Mouse (Mus musculus): ENCODE measurements around the gene Ano2.

Ano2 gene

GRCm38 (mm10) chr6:125743203-125744100 is 53.2 kb downstream of the Ano2 start:
- no peak for DNase-seq (ENCODE audit: low read depth, low spot score)

GRCm38 (mm10) chr6:125747322-125747930 is 57.2 kb downstream of the Ano2 start:
- no peak for DNase-seq (ENCODE audit: low read depth, low spot score)

- DNase-seq (ENCODE audit: low read depth, low spot score) = no peak
These were observed 58.4 kb downstream of the Ano2 start for GRCm38 (mm10) chr6:125748646-125749045.

GRCm38 (mm10) chr6:125762851-125763519 is 72.8 kb downstream of the Ano2 start:
- no peak for DNase-seq (ENCODE audit: low read depth, low spot score)

GRCm38 (mm10) chr6:125773256-125773655 is 83.0 kb downstream of the Ano2 start:
- DNase-seq (ENCODE audit: low read depth, low spot score) = no peak

- DNase-seq (ENCODE audit: low read depth, low spot score) = no peak
These were observed 86.1 kb downstream of the Ano2 start for GRCm38 (mm10) chr6:125776291-125776690.

GRCm38 (mm10) chr6:125802954-125803353 is 112.7 kb downstream of the Ano2 start:
- no peak for DNase-seq (ENCODE audit: low read depth, low spot score)

GRCm38 (mm10) chr6:125803364-125804011 is 113.3 kb downstream of the Ano2 start:
- peak; percentile 13 for DNase-seq (ENCODE audit: low read depth, low spot score)

- DNase-seq (ENCODE audit: low read depth, low spot score) = no peak
These were observed 118.9 kb downstream of the Ano2 start for GRCm38 (mm10) chr6:125808996-125809649.

- DNase-seq (ENCODE audit: low read depth, low spot score) = no peak
These were observed 121.2 kb downstream of the Ano2 start for GRCm38 (mm10) chr6:125811395-125811794.

GRCm38 (mm10) chr6:125838121-125838520 is 147.9 kb downstream of the Ano2 start:
- DNase-seq (ENCODE audit: low read depth, low spot score) = no peak

GRCm38 (mm10) chr6:125841284-125841683 is 151.1 kb downstream of the Ano2 start:
- DNase-seq (ENCODE audit: low read depth, low spot score) = no peak

- no peak for DNase-seq (ENCODE audit: low read depth, low spot score)
These were observed 161.0 kb downstream of the Ano2 start for GRCm38 (mm10) chr6:125851196-125851595.

- DNase-seq (ENCODE audit: low read depth, low spot score) = no peak
These were observed 168.1 kb downstream of the Ano2 start for GRCm38 (mm10) chr6:125858294-125858693.

- peak; percentile 13 for DNase-seq (ENCODE audit: low read depth, low spot score)
These were observed 178.3 kb downstream of the Ano2 start for GRCm38 (mm10) chr6:125868516-125868915.

- no peak for DNase-seq (ENCODE audit: low read depth, low spot score)
These were observed 181.3 kb downstream of the Ano2 start for GRCm38 (mm10) chr6:125871482-125871881.

GRCm38 (mm10) chr6:125874742-125875141 is 184.5 kb downstream of the Ano2 start:
- no peak for DNase-seq (ENCODE audit: low read depth, low spot score)

- DNase-seq (ENCODE audit: low read depth, low spot score) = no peak
These were observed 186.7 kb downstream of the Ano2 start for GRCm38 (mm10) chr6:125876884-125877283.

GRCm38 (mm10) chr6:125878671-125879070 is 188.5 kb downstream of the Ano2 start:
- no peak for DNase-seq (ENCODE audit: low read depth, low spot score)

GRCm38 (mm10) chr6:125879306-125879705 is 189.1 kb downstream of the Ano2 start:
- no peak for DNase-seq (ENCODE audit: low read depth, low spot score)

- DNase-seq (ENCODE audit: low read depth, low spot score) = no peak
These were observed 198.4 kb downstream of the Ano2 start for GRCm38 (mm10) chr6:125888596-125888995.

All from retina, postnatal 7 days (tissue).